Mouse (Mus musculus) megakaryocyte-erythroid progenitor cell, adult 5-6 weeks (primary cell): ENCODE results near the gene Klf4. TPM values are rescaled to one million over a fixed set of nuclear protein-coding genes. Genes with fewer than 3 reads are reported as not detected.

Experiments
- ATAC-seq: replicated peaks from 2 replicates; pipeline ENCODE4 v1.8.0; 2016; ENCODE audit warnings: mild to moderate bottlenecking, inconsistent platforms; ENCODE audit not compliant: severe bottlenecking, poor library complexity, low FRiP score, low TSS enrichment
- total RNA-seq, 2 experiments: library from RNA; stranded (forward) in 1 of 2; stranded (reverse) in 1 of 2; fragments of 200-1000, 215-1000 nt in 1 of 2; fragments of >200 nt in 1 of 2; fragmentation: Nextera tagmentation in 1 of 2; gene quantifications; 2 replicates each; pipeline ENCODE4 v1.2.3; 2014 to 2017

The Klf4 gene
- total RNA-seq (2014; fragmentation: Nextera tagmentation): 0.26 TPM in 1 of 2 replicates, not detected in the other
- total RNA-seq (2017): 1.4 and 4.5 TPM in 2 replicates

GRCm38 (mm10) chr4:55532407-55533195, at the start of gene Klf4:
Gene Klf4 (minus strand): TSS chr4:55532466.
- ATAC-seq: peak; percentile 71

- no peak for ATAC-seq
These were observed 39.2 kb upstream of the Klf4 start for GRCm38 (mm10) chr4:55571432-55571831.

GRCm38 (mm10) chr4:55567986-55568385, 35.7 kb upstream of the Klf4 start:
- no peak for ATAC-seq

GRCm38 (mm10) chr4:55567575-55567974, 35.3 kb upstream of the Klf4 start:
- ATAC-seq: no peak

GRCm38 (mm10) chr4:55564317-55564716, 32.1 kb upstream of the Klf4 start:
- no peak for ATAC-seq

- no peak for ATAC-seq
These were observed 30.8 kb upstream of the Klf4 start for GRCm38 (mm10) chr4:55563050-55563449.

GRCm38 (mm10) chr4:55562062-55562461, 29.8 kb upstream of the Klf4 start:
- no peak for ATAC-seq

- ATAC-seq: no peak
These were observed 14.6 kb upstream of the Klf4 start for GRCm38 (mm10) chr4:55546869-55547268.

GRCm38 (mm10) chr4:55542753-55543152, 10.5 kb upstream of the Klf4 start:
- ATAC-seq: no peak

- ATAC-seq: no peak
These were observed 9.4 kb upstream of the Klf4 start for GRCm38 (mm10) chr4:55541654-55542053.

- no peak for ATAC-seq
These were observed 9.0 kb upstream of the Klf4 start for GRCm38 (mm10) chr4:55541221-55541620.

- ATAC-seq: no peak
These were observed 2.7 kb upstream of the Klf4 start for GRCm38 (mm10) chr4:55535012-55535411.

GRCm38 (mm10) chr4:55534510-55534909, 2.2 kb upstream of the Klf4 start:
- ATAC-seq: no peak

GRCm38 (mm10) chr4:55533803-55534254, 1.6 kb upstream of the Klf4 start:
- no peak for ATAC-seq

- no peak for ATAC-seq
These were observed 1.0 kb upstream of the Klf4 start for GRCm38 (mm10) chr4:55533196-55533802.

- ATAC-seq: no peak
These were observed 335 bp downstream of the Klf4 start for GRCm38 (mm10) chr4:55531856-55532406.

- ATAC-seq: peak; percentile 29
These were observed 990 bp downstream of the Klf4 start for GRCm38 (mm10) chr4:55531096-55531855.

GRCm38 (mm10) chr4:55530731-55531095, 1.6 kb downstream of the Klf4 start:
- no peak for ATAC-seq

- ATAC-seq: peak; percentile 39
These were observed 2.0 kb downstream of the Klf4 start for GRCm38 (mm10) chr4:55530236-55530635.

GRCm38 (mm10) chr4:55528404-55528803, 3.9 kb downstream of the Klf4 start:
- no peak for ATAC-seq
